Mouse (Mus musculus): ENCODE results near the gene Zfp280b.
A peak's percentile ranks its signal among the peaks of the same experiment; 100 is the strongest.
"Not testable (repeated sequence)": the region's sequence is repeated elsewhere in the genome, so short reads cannot be mapped to it uniquely, and the experiment has no call there.

Gene Zfp280b

DNA sequence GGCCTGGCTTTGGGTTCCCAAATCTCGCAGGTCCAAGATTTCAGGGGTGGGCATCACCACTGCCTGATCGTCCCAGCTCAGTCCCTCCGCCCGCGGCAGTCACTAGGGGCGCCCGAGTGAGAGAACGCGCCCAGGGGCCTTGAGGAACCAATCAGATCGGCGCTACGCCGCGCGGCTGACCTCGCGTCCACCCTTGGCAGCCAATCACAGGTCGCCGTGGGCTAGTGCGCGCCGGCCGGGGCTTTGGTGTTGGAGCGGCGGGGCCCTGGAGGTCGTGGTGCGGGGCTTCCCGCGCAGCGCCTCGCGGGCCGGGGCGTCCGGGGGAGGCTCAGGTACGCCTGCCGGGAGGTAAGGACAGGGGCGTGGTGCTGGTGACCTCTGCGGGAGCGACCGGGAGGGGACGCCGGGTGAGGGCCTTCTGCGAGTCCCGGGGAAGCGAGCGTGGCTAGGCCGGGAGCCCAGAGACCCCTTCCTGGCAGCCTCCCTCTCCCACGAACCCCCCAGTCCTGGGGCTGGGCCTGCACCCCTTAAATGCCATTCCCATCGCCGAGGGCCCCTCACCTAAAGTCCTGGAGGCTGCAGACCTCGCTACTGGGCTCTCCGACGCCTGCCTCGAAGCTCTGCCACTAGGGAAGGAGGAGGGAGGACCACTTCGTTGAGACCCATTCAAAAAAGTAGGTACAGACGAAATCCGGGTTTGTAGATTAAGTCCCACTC is at the start of gene Zfp280b:
Gene Zfp280b, plus strand, starts transcription at position 249 of the 717 bp plus-strand sequence.
- DNase-seq (ENCODE audit: low spot score): peak; percentile 96

- no peak for DNase-seq (ENCODE audit: low spot score)
Measured at GRCm38 (mm10) chr10:75990430-75991042, 41.9 kb upstream of the Zfp280b start.

DNA sequence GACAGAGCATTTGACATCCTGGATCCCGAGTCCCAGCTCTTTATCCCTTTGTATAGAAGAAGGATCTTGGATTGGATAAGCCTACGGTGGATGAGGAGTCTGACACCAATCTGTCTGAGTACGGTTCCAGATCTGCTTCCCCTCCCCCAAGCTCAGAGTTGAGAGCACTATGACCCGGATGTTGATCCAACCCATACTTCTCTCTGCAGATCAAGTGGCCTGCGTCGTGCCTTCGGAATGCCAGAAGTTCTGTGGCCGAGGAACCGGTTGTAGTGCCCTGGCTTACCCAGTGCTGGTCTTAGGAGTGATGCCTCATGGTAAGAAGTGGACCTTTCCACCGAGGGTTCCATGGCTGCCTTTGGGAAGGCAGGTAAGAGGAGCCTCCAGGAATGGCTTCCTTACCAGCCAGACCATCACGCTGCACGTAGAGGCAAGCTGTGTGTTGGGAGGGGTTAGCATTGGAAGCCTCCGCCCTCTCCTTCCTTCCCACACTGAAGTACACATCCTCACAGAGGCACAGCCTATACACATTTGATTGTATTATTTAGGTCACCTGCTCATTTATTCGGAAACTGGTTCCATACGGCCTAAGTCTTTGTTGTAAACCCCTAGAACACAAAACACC is 38.7 kb upstream of the Zfp280b start:
- DNase-seq (ENCODE audit: low spot score): no peak

DNA sequence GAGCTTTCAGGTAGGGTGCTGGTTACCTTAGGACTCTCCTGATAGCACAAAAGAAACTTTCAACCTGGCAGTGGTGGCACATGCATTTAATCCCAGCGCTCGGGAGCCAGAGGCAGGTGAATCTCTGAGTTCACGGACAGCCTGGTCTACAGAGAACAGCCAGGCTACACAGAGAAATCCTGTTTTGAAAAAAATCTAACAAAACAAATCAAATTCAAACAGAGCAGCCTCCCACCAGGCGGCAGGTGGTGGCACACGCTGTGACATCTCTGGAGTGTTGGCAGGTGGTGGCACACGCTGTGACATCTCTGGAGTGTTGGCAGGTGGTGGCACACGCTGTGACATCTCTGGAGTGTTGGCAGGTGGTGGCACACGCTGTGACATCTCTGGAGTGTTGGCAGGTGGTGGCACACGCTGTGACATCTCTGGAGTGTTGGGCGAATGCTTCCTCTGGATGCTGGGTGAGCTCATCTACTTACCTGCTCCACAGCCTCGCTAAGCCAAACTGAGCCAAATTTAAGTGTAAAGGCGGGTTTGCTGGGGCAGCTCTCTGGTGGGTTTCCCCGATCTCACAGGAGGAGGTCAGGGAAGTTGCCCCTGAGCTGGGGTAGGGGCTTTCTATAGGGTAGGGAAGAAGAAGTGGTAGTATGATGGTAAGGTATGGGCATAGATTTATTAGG is 37.8 kb upstream of the Zfp280b start:
- DNase-seq (ENCODE audit: low spot score): not testable (repeated sequence)

GRCm38 (mm10) chr10:75995463-75995862 is 37.0 kb upstream of the Zfp280b start:
- DNase-seq (ENCODE audit: low spot score): no peak

DNA sequence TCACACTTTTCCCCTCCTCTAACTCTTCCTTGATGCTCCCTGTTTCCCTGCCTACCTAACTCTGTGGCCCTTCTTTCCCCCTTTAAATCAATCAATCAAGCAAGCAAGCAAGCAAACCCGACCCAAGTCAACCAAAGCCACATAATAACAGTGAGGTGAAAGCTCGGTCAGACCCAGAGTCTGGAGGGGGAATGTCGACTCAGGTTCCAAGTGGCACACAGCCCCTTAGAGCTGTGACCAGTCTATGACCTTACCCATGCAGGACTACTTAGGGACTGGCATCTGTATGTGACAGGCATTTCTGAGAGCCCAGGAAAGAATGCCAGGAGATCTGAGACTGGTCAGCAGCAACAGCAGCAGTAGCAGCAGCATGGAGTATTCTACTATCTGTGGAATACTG is 36.1 kb upstream of the Zfp280b start:
- no peak for DNase-seq (ENCODE audit: low spot score)

GRCm38 (mm10) chr10:76001160-76001559 is 31.3 kb upstream of the Zfp280b start:
- DNase-seq (ENCODE audit: low spot score): no peak

DNA sequence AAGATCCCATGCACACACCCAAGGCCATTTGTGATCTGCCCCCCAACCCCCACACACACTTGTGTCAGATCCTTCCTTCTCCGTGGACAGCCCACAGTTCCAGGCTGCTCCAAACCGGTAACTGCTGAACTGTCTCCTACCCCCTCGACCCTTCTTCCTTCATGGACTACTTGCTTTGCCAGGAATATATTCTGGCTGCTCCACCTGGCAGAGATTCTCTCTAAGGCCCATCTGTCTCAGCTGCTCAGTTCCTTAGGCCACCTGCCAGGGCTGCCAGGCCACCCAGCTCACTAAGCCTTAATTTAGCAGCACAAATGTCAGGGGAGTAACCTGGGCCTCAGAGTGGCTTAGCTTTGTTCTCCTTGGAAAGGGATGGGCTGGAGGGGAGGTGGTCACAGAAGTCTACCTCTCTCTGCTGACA is 30.3 kb upstream of the Zfp280b start:
- DNase-seq (ENCODE audit: low spot score): no peak

GRCm38 (mm10) chr10:76002615-76003014 is 29.8 kb upstream of the Zfp280b start:
- DNase-seq (ENCODE audit: low spot score): no peak

DNA sequence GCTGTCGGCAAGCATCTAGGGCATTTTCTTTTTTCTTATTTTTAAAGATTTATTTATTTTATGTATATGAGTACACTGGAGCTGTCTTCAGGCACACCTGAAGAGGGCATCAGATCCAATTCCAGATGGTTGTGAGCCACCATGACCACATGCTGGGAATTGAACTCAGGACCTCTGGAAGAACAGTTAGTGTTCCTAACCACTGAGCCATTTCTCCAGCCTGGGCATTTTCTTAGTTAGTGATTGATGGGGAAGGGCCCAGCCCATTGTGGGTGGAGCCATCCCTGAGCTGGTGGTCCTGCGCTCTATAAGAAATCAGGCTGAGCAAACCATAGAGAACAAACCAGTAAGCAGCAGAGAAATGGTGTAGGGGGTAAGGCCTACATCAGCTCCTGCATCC is 29.2 kb upstream of the Zfp280b start:
- no peak for DNase-seq (ENCODE audit: low spot score)

DNA sequence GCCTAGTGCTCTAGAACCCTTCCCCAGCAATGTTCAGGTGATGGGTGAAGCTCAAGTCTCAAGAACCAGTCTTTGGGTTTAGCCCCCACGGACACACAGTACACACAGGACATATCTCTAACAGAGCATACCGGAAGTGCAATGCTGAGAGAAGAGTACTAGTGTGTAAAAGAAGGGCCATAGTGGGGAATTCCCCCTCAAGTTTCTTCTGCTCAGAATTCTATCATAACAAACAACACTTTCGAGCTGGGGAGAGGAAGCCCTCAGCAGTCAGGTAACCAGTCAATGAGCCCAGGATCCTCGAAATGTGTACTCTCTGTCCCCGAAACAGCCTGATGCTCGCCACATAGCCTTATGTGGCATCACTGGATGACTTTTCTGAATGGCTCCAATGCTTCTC is 26.1 kb upstream of the Zfp280b start:
- no peak for DNase-seq (ENCODE audit: low spot score)

DNA sequence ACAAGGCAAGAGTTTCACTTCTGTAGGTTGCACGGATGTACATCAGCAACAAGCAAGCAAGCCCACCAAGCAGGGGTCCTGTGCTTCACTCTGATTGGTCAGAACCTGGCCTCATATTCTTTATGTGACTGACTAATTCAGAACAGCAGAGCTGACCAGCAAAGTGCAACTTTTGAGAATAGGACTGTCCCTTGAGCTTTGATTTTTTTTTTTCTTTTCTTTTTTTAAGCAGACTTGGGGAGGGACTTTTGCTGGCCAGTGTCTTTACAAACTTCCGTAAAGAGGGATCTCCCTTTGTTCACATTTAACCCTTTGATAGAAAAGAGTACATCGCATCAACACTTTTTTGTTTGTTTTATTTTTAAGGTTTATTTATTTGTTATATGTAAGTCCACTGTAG is 22.6 kb upstream of the Zfp280b start:
- DNase-seq (ENCODE audit: low spot score): no peak

DNA sequence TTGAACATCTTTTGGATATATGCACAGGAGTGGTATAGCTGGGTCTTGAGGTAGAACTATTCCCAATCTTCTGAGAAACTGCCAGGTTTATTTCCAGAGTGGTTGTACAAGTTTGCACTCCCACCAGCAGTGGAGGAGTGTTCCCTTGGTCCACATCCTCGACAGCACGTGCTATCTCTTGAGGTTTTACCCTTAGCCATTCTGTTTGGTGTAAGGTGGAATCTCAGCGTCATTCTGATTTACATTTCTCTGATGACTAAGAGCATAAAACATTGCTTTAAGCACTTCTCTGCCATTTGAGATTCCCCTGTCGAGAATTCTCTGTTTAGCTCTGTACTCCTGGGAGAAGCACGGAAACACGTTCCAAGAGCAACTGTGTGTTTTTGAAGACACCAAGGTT is 19.5 kb upstream of the Zfp280b start:
- no peak for DNase-seq (ENCODE audit: low spot score)

DNA sequence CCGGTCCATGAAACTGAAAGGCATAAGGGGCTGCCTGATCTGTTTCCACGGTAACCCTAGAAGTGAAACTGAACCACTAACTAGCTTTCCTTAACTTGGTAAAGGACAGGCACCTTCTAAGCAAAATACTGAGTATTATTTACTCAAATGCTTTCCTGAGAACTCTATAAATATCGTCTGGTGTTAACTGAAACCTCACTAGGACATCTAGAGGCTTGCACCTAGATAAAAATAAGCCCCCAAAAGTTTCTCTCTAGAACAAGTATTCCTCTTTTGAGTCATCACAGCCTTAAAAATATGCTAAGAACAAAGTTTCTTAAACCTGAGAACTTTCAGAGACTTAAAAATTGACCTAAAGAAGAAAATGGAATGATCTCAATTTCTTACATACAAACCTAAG is 15.6 kb upstream of the Zfp280b start:
- DNase-seq (ENCODE audit: low spot score): no peak

GRCm38 (mm10) chr10:76021728-76022127 is 10.7 kb upstream of the Zfp280b start:
- no peak for DNase-seq (ENCODE audit: low spot score)

DNA sequence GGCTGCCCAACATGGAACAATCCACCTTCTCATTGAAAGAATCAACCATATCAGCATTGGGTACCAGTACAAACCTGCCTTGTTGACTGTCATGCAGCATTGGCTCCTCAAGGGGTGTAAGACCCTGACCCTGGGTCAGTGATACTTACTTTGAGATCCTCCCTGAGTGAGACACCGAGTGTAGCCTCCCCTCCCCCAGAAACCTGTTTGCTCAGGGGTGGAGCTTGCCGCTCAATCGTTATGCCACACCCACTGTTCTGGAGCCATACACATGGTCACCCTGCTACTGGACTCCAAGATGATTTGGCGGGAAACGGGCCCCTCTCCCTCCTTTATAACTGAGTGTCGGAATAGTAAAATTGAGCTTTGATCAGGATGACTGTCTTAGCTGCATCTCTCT is 8.5 kb upstream of the Zfp280b start:
- no peak for DNase-seq (ENCODE audit: low spot score)

GRCm38 (mm10) chr10:76025470-76026190 is 6.8 kb upstream of the Zfp280b start:
- no peak for DNase-seq (ENCODE audit: low spot score)

- DNase-seq (ENCODE audit: low spot score): no peak
Measured at GRCm38 (mm10) chr10:76027127-76028015, 5.1 kb upstream of the Zfp280b start.

- DNase-seq (ENCODE audit: low spot score): no peak
Measured at GRCm38 (mm10) chr10:76028016-76028366, 4.5 kb upstream of the Zfp280b start.

DNA sequence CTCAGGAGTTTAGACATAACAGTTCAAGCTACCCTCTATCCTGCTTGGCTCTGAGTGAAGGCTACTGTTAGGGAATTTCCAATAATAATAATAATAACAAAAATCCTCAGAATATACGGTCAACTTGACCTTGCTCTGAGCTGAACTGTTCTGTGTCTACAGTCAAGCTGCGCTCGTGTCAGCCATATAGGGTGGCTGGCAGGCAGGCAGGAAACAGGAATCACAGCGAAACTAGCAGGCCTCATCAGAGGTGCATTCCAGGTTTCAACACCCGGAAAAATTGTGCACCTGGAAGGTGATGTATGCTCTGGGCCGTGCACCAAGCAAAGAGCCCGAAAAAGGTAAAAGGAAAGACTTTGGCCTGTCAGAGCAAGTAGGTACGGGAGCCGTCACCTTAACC is 4.1 kb upstream of the Zfp280b start:
- DNase-seq (ENCODE audit: low spot score): no peak

GRCm38 (mm10) chr10:76029276-76029675 is 3.2 kb upstream of the Zfp280b start:
- no peak for DNase-seq (ENCODE audit: low spot score)

Measured in urinary bladder, postnatal 14 days (tissue).